Mouse (Mus musculus) MEL-GATA-1-ER (cell line): Measurements from ENCODE around the gene Larp4b.

Experiments
- DNase-seq: peaks from one replicate; pipeline ENCODE4 v3.0.0-alpha.2; 2012; ENCODE audit warnings: low read depth; ENCODE audit errors: extremely low read depth

Larp4b gene

GRCm38 (mm10) chr13:9122045-9122444 is 28.4 kb downstream of the Larp4b start:
- no peak for DNase-seq

GRCm38 (mm10) chr13:9125193-9125592 is 31.5 kb downstream of the Larp4b start:
- no peak for DNase-seq

GRCm38 (mm10) chr13:9127715-9128114 is 34.0 kb downstream of the Larp4b start:
- DNase-seq: no peak

GRCm38 (mm10) chr13:9128707-9129314 is 35.1 kb downstream of the Larp4b start:
- DNase-seq: no peak

GRCm38 (mm10) chr13:9134421-9134820 is 40.7 kb downstream of the Larp4b start:
- no peak for DNase-seq

- DNase-seq: no peak
These were observed 42.4 kb downstream of the Larp4b start for GRCm38 (mm10) chr13:9136088-9136487.

GRCm38 (mm10) chr13:9136733-9137132 is 43.1 kb downstream of the Larp4b start:
- no peak for DNase-seq

GRCm38 (mm10) chr13:9139466-9139991 is 45.8 kb downstream of the Larp4b start:
- no peak for DNase-seq

GRCm38 (mm10) chr13:9140204-9140603 is 46.5 kb downstream of the Larp4b start:
- no peak for DNase-seq

GRCm38 (mm10) chr13:9142371-9142770 is 48.7 kb downstream of the Larp4b start:
- DNase-seq: no peak

GRCm38 (mm10) chr13:9148830-9149229 is 55.1 kb downstream of the Larp4b start:
- DNase-seq: no peak

GRCm38 (mm10) chr13:9149473-9150217 is 56.0 kb downstream of the Larp4b start:
- DNase-seq: peak; percentile 31

- no peak for DNase-seq
These were observed 57.4 kb downstream of the Larp4b start for GRCm38 (mm10) chr13:9151100-9151499.

- DNase-seq: no peak
These were observed 57.9 kb downstream of the Larp4b start for GRCm38 (mm10) chr13:9151619-9152018.

- DNase-seq: no peak
These were observed 58.6 kb downstream of the Larp4b start for GRCm38 (mm10) chr13:9152267-9152666.

GRCm38 (mm10) chr13:9153803-9154202 is 60.1 kb downstream of the Larp4b start:
- no peak for DNase-seq

- DNase-seq: peak; percentile 9
These were observed 65.6 kb downstream of the Larp4b start for GRCm38 (mm10) chr13:9159282-9159681.

- no peak for DNase-seq
These were observed 69.2 kb downstream of the Larp4b start for GRCm38 (mm10) chr13:9162888-9163287.

- DNase-seq: no peak
These were observed 74.2 kb downstream of the Larp4b start for GRCm38 (mm10) chr13:9167842-9168241.

- DNase-seq: no peak
These were observed 75.9 kb downstream of the Larp4b start for GRCm38 (mm10) chr13:9169616-9170015.

GRCm38 (mm10) chr13:9170726-9171125 is 77.0 kb downstream of the Larp4b start:
- DNase-seq: no peak

- DNase-seq: peak; percentile 65
These were observed 79.7 kb downstream of the Larp4b start for GRCm38 (mm10) chr13:9173414-9173813.

- no peak for DNase-seq
These were observed 81.5 kb downstream of the Larp4b start for GRCm38 (mm10) chr13:9175171-9175570.
